Mouse (Mus musculus) kidney, adult 2 months (tissue): Measurements from ENCODE around the gene Camkk1. TPM values are rescaled to one million over a fixed set of nuclear protein-coding genes. Genes with fewer than 3 reads are reported as not detected.

ENCODE experiments used
- DNase-seq: peaks from one replicate; pipeline ENCODE4 v3.0.0; 2021
- H3K27ac ChIP-seq: fragments of 200-500 bp; 2 replicates; pipeline ENCODE4 v1.5.1; 2012; ENCODE audit warnings: low read depth, low read length, control low read depth, inconsistent platforms; ENCODE audit not compliant: insufficient read depth
- H3K27me3 ChIP-seq: fragments of 200-500 bp; replicated peaks from 2 replicates; pipeline ENCODE4 v1.6.1; 2012; ENCODE audit warnings: mild to moderate bottlenecking, moderate library complexity, low read length, inconsistent platforms; ENCODE audit not compliant: control insufficient read depth, insufficient read depth
- H3K36me3 ChIP-seq: fragments of 200-500 bp; 2 replicates; pipeline ENCODE4 v1.6.1; 2012; ENCODE audit warnings: mild to moderate bottlenecking, moderate library complexity, low read length, inconsistent platforms; ENCODE audit not compliant: control insufficient read depth, insufficient read depth
- H3K4me1 ChIP-seq: fragments of 200-500 bp; 2 replicates; pipeline ENCODE4 v1.6.1; 2011; ENCODE audit warnings: low read length; ENCODE audit not compliant: control insufficient read depth, insufficient read depth
- H3K4me3 ChIP-seq: fragments of 200-500 bp; 2 replicates; pipeline ENCODE4 v1.5.1; 2011; ENCODE audit warnings: mild to moderate bottlenecking, low read depth, low read length, control low read depth; ENCODE audit not compliant: insufficient read depth
- CTCF ChIP-seq: fragments of 200-500 bp; conservative IDR thresholded peaks from 2 replicates; pipeline ENCODE4 v1.5.1; 2011; ENCODE audit warnings: low read depth, mild to moderate bottlenecking, control low read depth, low read length, moderate library complexity, mixed read lengths; ENCODE audit not compliant: insufficient read depth, insufficient read length
- POLR2A ChIP-seq: fragments of 200-500 bp; IDR thresholded peaks from one replicate; pipeline ENCODE4 v1.6.1; 2011; ENCODE audit warnings: low read depth, low read length, control low read depth
- WGBS: fragments of 180-500 bp; shearing (Covaris S2); methylation state at CpG from one replicate; pipeline ENCODE4 v1.1.7; 2018; 5-methylcytosine and 5-hydroxymethylcytosine counted together
- polyA plus RNA-seq: library from polyadenylated mRNA; depleted of rRNA; stranded (reverse); fragments of >200 nt; gene quantifications from 2 replicates; pipeline ENCODE4 v1.2.3, GENCODE M21; 2012

Camkk1 gene
- polyA plus RNA-seq, 1 experiment = 1.1 TPM

DNA sequence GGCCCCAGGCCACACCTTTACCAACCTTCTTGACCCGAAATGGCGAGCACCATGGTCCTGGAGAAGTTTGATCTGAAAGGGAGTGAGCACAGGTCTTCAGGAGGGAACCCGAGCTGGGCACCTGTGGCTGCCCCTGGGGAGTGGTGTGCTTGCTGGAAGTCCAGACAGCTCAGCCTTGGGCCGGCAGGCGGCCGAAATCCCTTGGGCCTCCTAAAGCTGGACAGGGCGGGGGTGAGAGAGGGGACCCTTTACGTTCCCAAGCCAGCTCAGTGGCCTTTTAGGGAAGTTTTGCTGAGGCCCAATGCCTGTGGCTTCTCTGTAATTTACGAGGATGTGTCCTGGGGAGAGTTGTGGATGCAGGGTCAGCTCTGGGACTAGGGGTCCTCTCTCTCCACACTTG, 28.1 kb upstream of the Camkk1 start:
- Histone ChIP-seq H3K27me3 (no peaks in the 10 kb centered on the region), H3K4me3 (no peak overlapping the region), H3K27ac (no peak overlapping the region), H3K36me3 (no peaks in the 10 kb centered on the region), H3K4me1 (no peaks in the 10 kb centered on the region)
- DNase-seq = peak; percentile 14
- 80% methylated on average over 9 of the region's 9 CpGs for WGBS
- TF ChIP-seq POLR2A (no peak), CTCF (no peak)

DNA sequence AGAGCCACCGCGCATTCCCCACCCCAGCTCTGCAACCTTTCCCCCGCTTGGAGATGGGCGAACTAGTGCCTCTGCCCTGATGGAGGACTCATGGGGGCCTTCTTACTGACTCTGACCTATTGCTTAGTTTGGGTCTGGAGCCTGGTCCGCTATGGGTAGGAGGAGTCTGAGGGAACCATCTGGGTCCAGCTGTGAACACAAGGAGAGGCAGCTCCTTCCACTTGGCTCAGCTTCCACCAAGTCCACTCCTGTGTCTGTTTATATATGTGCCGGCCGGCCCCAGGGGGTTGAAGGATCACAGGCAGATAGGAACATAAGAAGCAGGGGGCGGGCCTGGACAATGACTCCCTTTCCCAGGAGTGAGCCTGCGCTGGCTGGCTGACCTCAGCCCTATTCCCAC, 26.8 kb upstream of the Camkk1 start:
- DNase-seq = peak; percentile 17
- no peak for TF ChIP-seq POLR2A
- no peak for TF ChIP-seq CTCF

DNA sequence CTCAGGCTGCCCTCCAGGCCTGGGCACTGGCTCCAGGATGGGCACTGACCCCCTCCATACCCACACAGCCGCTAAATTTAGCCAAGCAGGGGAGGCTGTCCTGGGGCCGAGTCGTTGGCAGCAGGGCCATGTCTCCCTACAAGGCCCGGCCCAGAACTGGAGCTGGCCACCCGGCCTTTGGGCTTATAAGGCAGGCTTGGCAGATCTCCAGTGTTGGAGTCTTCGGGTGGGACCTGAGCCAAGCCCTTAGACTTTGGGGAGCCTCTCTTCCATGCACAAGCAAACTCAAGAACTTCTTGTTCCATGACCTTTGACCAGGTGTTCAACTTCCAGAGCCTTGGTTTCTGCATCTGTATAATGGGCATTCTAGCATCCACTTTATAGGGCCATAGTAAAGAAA, 22.5 kb upstream of the Camkk1 start:
- WGBS = 52% methylated on average over 6 of the region's 6 CpGs
- TF ChIP-seq CTCF = no peak
- no peak for TF ChIP-seq POLR2A
- Histone ChIP-seq H3K27me3 (no peaks in the 10 kb centered on the region), H3K4me3 (no peak overlapping the region), H3K4me1 (no peaks in the 10 kb centered on the region), H3K36me3 (no peaks in the 10 kb centered on the region), H3K27ac (no peak overlapping the region)
- peak; percentile 37 for DNase-seq

More for the DNA sequence above, 26.8 kb upstream of the Camkk1 start:
- WGBS = 62% methylated on average over 9 of the region's 9 CpGs
- Histone ChIP-seq H3K4me3 (no peak overlapping the region), H3K27ac (no peak overlapping the region), H3K36me3 (no peaks in the 10 kb centered on the region), H3K27me3 (no peaks in the 10 kb centered on the region), H3K4me1 (no peaks in the 10 kb centered on the region)

DNA sequence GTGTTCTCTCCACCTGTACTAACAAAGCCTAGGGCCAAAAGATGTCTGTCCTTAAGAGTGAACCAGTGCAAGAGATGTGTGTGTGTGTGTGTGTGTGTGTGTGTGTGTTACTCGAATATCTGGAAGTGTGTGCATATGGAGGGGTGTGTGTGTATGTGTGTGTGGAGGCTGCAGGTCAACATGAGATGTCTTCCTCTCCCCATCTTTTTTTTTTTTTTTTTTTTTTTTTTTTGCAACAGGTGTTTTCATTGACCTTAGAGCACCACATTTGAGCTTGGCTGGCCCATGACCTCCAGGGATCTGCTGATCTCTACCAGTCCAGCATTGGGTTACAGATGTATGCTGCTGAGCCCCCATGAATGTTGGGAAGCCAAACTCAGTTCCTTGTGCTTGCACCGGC, 22.0 kb upstream of the Camkk1 start:
- TF ChIP-seq CTCF (no peak), POLR2A (no peak)
- no peak for DNase-seq
- no peaks in the 10 kb centered on the region for H3K27me3 ChIP-seq
- no peak overlapping the region for H3K4me3 ChIP-seq
- 96% methylated on average over 2 of the region's 2 CpGs for WGBS
- H3K4me1 ChIP-seq = no peaks in the 10 kb centered on the region
- no peaks in the 10 kb centered on the region for H3K36me3 ChIP-seq
- H3K27ac ChIP-seq = no peak overlapping the region

DNA sequence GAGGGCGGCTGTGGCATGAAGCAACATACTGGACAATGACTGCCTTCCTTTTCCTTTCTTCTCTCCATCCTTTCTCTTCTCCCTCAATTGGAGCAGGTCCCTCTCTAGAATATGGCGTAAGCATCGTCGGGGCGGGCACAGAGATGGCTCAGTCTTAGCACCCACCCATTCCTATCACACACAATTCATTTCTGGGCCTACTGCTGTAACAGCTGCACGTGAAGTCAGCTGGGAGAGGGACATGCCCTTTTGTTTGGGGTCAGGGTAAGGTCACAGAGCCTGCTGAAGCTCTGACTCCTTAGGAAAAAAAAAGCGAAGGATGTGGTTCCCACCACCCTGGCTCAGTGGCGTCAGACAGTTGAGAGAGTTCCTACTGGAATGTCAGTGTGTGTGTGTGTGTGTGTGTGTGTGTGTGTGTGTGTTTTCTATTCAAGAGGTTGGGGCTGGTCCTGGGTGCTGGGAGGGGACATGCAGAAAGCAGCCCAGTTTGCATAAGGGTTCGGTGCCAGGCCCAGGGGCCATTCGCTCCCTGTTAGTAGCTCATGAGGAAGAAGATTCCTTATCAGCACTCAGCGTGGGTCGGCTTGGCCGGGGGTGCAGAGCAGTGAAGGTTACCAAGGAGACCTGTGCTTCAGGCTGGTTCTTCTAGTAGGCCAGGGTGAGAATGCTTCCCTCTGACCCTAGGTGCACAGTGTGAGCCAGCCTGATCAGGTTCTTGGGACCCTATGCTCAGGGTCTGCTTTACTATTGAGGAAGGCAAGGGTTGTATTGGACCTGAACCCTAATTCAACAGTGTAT, 21.1 kb upstream of the Camkk1 start:
- no peak for TF ChIP-seq POLR2A
- no peak for TF ChIP-seq CTCF
- no peaks in the 10 kb centered on the region for H3K27me3 ChIP-seq
- no peak for DNase-seq
- no peaks in the 10 kb centered on the region for H3K36me3 ChIP-seq
- H3K4me1 ChIP-seq = no peaks in the 10 kb centered on the region
- WGBS = 80% methylated on average over 13 of the region's 13 CpGs
- H3K4me3 ChIP-seq = no peak overlapping the region
- no peak overlapping the region for H3K27ac ChIP-seq

DNA sequence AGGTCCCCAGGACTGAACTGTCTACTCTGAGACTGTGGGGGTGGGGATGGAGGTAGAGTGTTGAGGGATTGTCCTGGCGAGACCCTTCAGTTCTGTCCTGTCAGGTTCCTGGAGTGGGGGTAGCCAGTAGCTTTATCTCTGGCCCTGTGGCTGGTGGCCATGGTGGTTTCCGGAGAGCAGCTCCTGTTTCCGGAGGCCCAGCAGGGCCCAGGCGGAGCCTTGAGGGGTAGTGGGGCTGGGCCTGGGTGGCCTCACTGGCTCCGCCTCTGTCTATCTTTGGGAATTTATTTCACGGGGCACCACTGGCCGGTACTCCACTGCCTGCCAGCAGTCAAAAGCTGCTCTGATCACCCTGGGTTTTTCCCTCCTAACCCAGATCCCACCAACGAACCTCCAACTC, 20.0 kb upstream of the Camkk1 start, which contains the start of gene P2rx1:
Gene P2rx1 (plus strand): TSS at position 333 of the 400 bp plus-strand sequence.
- TF ChIP-seq CTCF (no peak), POLR2A (no peak)

DNA sequence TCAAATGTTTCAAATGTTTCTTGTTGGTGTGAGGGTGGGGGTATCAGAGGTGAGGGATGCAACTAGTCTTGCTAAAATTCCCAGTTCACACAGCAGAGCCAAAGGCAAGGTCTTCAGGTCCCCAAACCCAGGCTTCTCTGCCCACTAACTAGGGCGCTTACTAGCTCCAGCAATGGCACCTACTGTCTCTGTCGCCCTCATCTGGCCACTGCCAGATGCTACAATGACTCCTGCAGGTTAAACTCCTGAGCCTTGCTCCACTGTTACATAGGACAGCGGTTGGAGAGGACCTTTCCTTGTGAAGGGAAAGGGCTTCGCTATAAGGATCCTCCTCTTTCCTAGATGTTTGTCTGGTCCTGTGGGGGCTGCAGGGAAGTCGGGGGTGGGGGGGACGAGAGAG, 17.8 kb upstream of the Camkk1 start:
- TF ChIP-seq CTCF (peak; percentile 96), POLR2A (no peak)
- peak; percentile 83 for DNase-seq

More for the DNA sequence above, 20.0 kb upstream of the Camkk1 start, which contains the start of gene P2rx1:
- peak; percentile 48 for DNase-seq
- H3K4me1 ChIP-seq = no peaks in the 10 kb centered on the region
- H3K27ac ChIP-seq = no peak within 1 kb of the TSS; the same call in 1 of the 2 replicates
- no peak within 1 kb of the TSS for H3K4me3 ChIP-seq
- 45% methylated on average over 8 of the region's 8 CpGs for WGBS
- no peaks in the 10 kb centered on the region for H3K27me3 ChIP-seq
- H3K36me3 ChIP-seq = no peaks in the 10 kb centered on the region

More for the DNA sequence above, 17.8 kb upstream of the Camkk1 start:
- WGBS = 11% methylated on average over 6 of the region's 6 CpGs
- H3K4me1 ChIP-seq = no peaks in the 10 kb centered on the region
- H3K4me3 ChIP-seq = no peak overlapping the region
- no peaks in the 10 kb centered on the region for H3K27me3 ChIP-seq
- no peaks in the 10 kb centered on the region for H3K36me3 ChIP-seq
- no peak overlapping the region for H3K27ac ChIP-seq
